Mouse (Mus musculus) retina, postnatal 1 day (tissue): ENCODE data around the gene Rsph6a.

Source experiments
- DNase-seq: peaks from one replicate; pipeline ENCODE4 v3.0.0-alpha.2; 2012

Gene Rsph6a

DNA sequence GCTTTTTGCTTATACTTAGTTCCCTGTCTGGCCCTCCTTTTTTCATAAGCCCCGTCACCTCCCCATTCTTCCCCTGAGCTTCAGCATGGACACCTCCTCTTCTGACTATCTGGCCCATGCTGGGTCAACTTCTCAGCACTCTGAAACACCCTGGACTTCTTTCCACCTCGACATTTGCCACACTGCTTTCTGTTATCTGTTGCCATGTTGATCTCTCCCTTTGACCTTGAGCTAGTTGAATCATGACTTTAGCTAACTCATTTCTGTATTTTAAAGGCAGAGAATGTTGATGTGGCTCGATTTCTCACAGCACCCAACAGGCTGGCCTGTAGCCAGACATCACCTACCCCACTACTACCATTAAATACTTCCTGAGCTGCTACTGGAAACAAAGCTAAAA is 52.9 kb downstream of the Rsph6a start:
- DNase-seq: no peak

GRCm38 (mm10) chr7:19109565-19109964 is 55.1 kb downstream of the Rsph6a start:
- no peak for DNase-seq

GRCm38 (mm10) chr7:19118028-19118771 is 63.7 kb downstream of the Rsph6a start, which contains the start of gene Gm4969:
TSS of gene Gm4969 (minus strand) at chr7:19118368.
- DNase-seq: peak; percentile 92

DNA sequence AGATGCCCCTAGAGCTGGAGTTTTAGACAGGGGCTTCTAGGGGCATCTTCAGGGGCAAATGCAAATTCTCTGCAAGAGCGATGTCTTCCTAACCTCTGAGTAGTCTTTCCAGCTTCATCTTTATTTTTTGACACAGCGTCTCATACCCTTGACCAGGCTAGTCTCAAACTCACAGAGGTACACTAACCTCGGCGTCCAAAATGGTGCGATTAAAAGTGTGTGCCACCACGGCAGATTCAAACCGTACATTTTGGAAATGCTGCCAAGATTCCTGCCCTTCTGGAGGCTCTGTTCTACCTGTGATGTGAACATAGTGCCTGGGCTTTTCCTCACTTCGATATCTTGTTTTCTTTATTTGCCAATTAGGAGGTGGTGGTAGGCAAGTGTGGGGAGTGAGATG is 64.6 kb downstream of the Rsph6a start:
- no peak for DNase-seq

- peak; percentile 99 for DNase-seq
Measured at GRCm38 (mm10) chr7:19119631-19120429, 65.3 kb downstream of the Rsph6a start, which contains the start of gene Fbxo46. TSS of gene Fbxo46 (plus strand) at chr7:19119859.

GRCm38 (mm10) chr7:19121686-19122085 is 67.2 kb downstream of the Rsph6a start:
- DNase-seq: no peak
